Mouse (Mus musculus): ENCODE data around the gene Acot13. TPM values are rescaled to one million over a fixed set of nuclear protein-coding genes. Genes with fewer than 3 reads are reported as not detected.

Acot13 gene
- polyA plus RNA-seq, 1 experiment from 2014 or later = 195 TPM

- H3K36me3 ChIP-seq = peaks cover 13% of the 10 kb centered on the region
- WGBS = under 1% methylated on average over 26 of the region's 26 CpGs
- H3K4me1 ChIP-seq (replicated peaks) = peaks cover 16% of the 10 kb centered on the region
- peak overlapping the region; percentile 99 for H3K27ac ChIP-seq (ENCODE audit: poor library complexity, severe bottlenecking)
- ATAC-seq (ENCODE audit: insufficient number of reproducible peaks, low FRiP score) = no peak
- H3K27me3 ChIP-seq (replicated peaks) = no peaks in the 10 kb centered on the region
- peak overlapping the region; percentile 99 for H3K9ac ChIP-seq
- no peaks in the 10 kb centered on the region for H3K9me3 ChIP-seq (replicated peaks)
- peak overlapping the region; percentile 92 for H3K4me2 ChIP-seq
- H3K4me3 ChIP-seq = peak overlapping the region; percentile 100
These were observed 29.1 kb downstream of the Acot13 start for GRCm38 (mm10) chr13:24802131-24802691.

- WGBS = under 1% methylated on average over 49 of the region's 74 CpGs
- Histone ChIP-seq H3K36me3 (peaks cover 8% of the 10 kb centered on the region), H3K27ac (ENCODE audit: poor library complexity, severe bottlenecking) (peak within 1 kb of the TSS; percentile 99), H3K4me3 (peak within 1 kb of the TSS; percentile 100), H3K9me3 (replicated peaks) (no peaks in the 10 kb centered on the region), H3K27me3 (replicated peaks) (no peaks in the 10 kb centered on the region), H3K4me1 (replicated peaks) (peaks cover 16% of the 10 kb centered on the region), H3K9ac (peak within 1 kb of the TSS; percentile 99), H3K4me2 (peak within 1 kb of the TSS; percentile 92)
- ATAC-seq (ENCODE audit: insufficient number of reproducible peaks, low FRiP score) = peak; percentile 45
These were observed 29.9 kb downstream of the Acot13 start, which contains the start of gene BC005537 for GRCm38 (mm10) chr13:24801308-24801921. TSS of gene BC005537 (plus strand) at chr13:24801657.

- peak overlapping the region; percentile 100 for H3K4me3 ChIP-seq
- H3K36me3 ChIP-seq = peaks cover 4% of the 10 kb centered on the region
- no peaks in the 10 kb centered on the region for H3K27me3 ChIP-seq (replicated peaks)
- peak overlapping the region; percentile 92 for H3K4me2 ChIP-seq
- H3K4me1 ChIP-seq (replicated peaks) = peaks cover 13% of the 10 kb centered on the region
- no peaks in the 10 kb centered on the region for H3K9me3 ChIP-seq (replicated peaks)
- H3K27ac ChIP-seq (ENCODE audit: poor library complexity, severe bottlenecking) = peak overlapping the region; percentile 99
- peak overlapping the region; percentile 99 for H3K9ac ChIP-seq
- ATAC-seq (ENCODE audit: insufficient number of reproducible peaks, low FRiP score) = peak; percentile 98
- WGBS = under 1% methylated on average over 42 of the region's 42 CpGs
These were observed 30.5 kb downstream of the Acot13 start for GRCm38 (mm10) chr13:24800674-24801307.

- H3K27me3 ChIP-seq (replicated peaks) = no peaks in the 10 kb centered on the region
- peak overlapping the region; percentile 82 for H3K9ac ChIP-seq
- WGBS = under 1% methylated on average over 31 of the region's 31 CpGs
- H3K27ac ChIP-seq (ENCODE audit: poor library complexity, severe bottlenecking) = peak overlapping the region; percentile 88
- peak; percentile 2; the same call in 1 of the 2 replicates for ATAC-seq (ENCODE audit: insufficient number of reproducible peaks, low FRiP score)
- no peaks in the 10 kb centered on the region for H3K9me3 ChIP-seq (replicated peaks)
- peak overlapping the region; percentile 92 for H3K4me2 ChIP-seq
- H3K4me3 ChIP-seq = peak overlapping the region; percentile 100
- no peaks in the 10 kb centered on the region for H3K36me3 ChIP-seq
- peaks cover 13% of the 10 kb centered on the region for H3K4me1 ChIP-seq (replicated peaks)
These were observed 31.2 kb downstream of the Acot13 start for GRCm38 (mm10) chr13:24799925-24800673.

GRCm38 (mm10) chr13:24799378-24799777 is 32.0 kb downstream of the Acot13 start:
- Histone ChIP-seq H3K4me3 (peak overlapping the region; percentile 100), H3K4me2 (peak overlapping the region; percentile 92), H3K36me3 (no peaks in the 10 kb centered on the region), H3K4me1 (replicated peaks) (peaks cover 10% of the 10 kb centered on the region), H3K27ac (ENCODE audit: poor library complexity, severe bottlenecking) (no peak overlapping the region; the same call in 1 of the 2 replicates), H3K9ac (peak overlapping the region; percentile 82; the same call in 1 of the 2 replicates), H3K9me3 (replicated peaks) (no peaks in the 10 kb centered on the region), H3K27me3 (replicated peaks) (no peaks in the 10 kb centered on the region)
- 67% methylated on average over 5 of the region's 5 CpGs for WGBS
- no peak for ATAC-seq (ENCODE audit: insufficient number of reproducible peaks, low FRiP score)

- 96% methylated on average over 4 of the region's 4 CpGs for WGBS
- Histone ChIP-seq H3K27ac (ENCODE audit: poor library complexity, severe bottlenecking) (no peak overlapping the region), H3K27me3 (replicated peaks) (no peaks in the 10 kb centered on the region), H3K4me3 (no peak overlapping the region), H3K36me3 (no peaks in the 10 kb centered on the region), H3K9me3 (replicated peaks) (no peaks in the 10 kb centered on the region), H3K4me1 (replicated peaks) (peaks cover 10% of the 10 kb centered on the region), H3K4me2 (no peak overlapping the region), H3K9ac (no peak overlapping the region)
- ATAC-seq (ENCODE audit: insufficient number of reproducible peaks, low FRiP score) = no peak
These were observed 32.7 kb downstream of the Acot13 start for GRCm38 (mm10) chr13:24798686-24799085.

GRCm38 (mm10) chr13:24792411-24793045 is 38.8 kb downstream of the Acot13 start:
- Histone ChIP-seq H3K36me3 (no peaks in the 10 kb centered on the region), H3K4me3 (no peak overlapping the region), H3K9me3 (replicated peaks) (no peaks in the 10 kb centered on the region), H3K27me3 (replicated peaks) (no peaks in the 10 kb centered on the region), H3K27ac (ENCODE audit: poor library complexity, severe bottlenecking) (no peak overlapping the region), H3K9ac (no peak overlapping the region), H3K4me2 (no peak overlapping the region), H3K4me1 (replicated peaks) (no peaks in the 10 kb centered on the region)
- WGBS = 81% methylated on average over 9 of the region's 9 CpGs
- ATAC-seq (ENCODE audit: insufficient number of reproducible peaks, low FRiP score) = no peak

- no peaks in the 10 kb centered on the region for H3K9me3 ChIP-seq (replicated peaks)
- H3K36me3 ChIP-seq = no peaks in the 10 kb centered on the region
- WGBS = 62% methylated on average over 2 of the region's 2 CpGs
- no peak for ATAC-seq (ENCODE audit: insufficient number of reproducible peaks, low FRiP score)
- no peak overlapping the region for H3K4me2 ChIP-seq
- no peak overlapping the region for H3K27ac ChIP-seq (ENCODE audit: poor library complexity, severe bottlenecking)
- no peak overlapping the region for H3K9ac ChIP-seq
- no peak overlapping the region for H3K4me3 ChIP-seq
- H3K4me1 ChIP-seq (replicated peaks) = no peaks in the 10 kb centered on the region
- H3K27me3 ChIP-seq (replicated peaks) = no peaks in the 10 kb centered on the region
These were observed 40.0 kb downstream of the Acot13 start for GRCm38 (mm10) chr13:24791349-24791748.

- no peak for ATAC-seq (ENCODE audit: insufficient number of reproducible peaks, low FRiP score)
- H3K4me2 ChIP-seq = no peak overlapping the region
- no peaks in the 10 kb centered on the region for H3K36me3 ChIP-seq
- H3K4me1 ChIP-seq (replicated peaks) = peaks cover under 1% of the 10 kb centered on the region; the same call in 1 of the 2 replicates
- H3K4me3 ChIP-seq = no peak overlapping the region
- H3K27ac ChIP-seq (ENCODE audit: poor library complexity, severe bottlenecking) = no peak overlapping the region
- no peaks in the 10 kb centered on the region for H3K27me3 ChIP-seq (replicated peaks)
- no peaks in the 10 kb centered on the region for H3K9me3 ChIP-seq (replicated peaks)
- WGBS = 84% methylated on average over 5 of the region's 5 CpGs
- H3K9ac ChIP-seq = no peak overlapping the region
These were observed 43.9 kb downstream of the Acot13 start for GRCm38 (mm10) chr13:24787477-24787876.

- H3K4me2 ChIP-seq = no peak overlapping the region
- no peak overlapping the region for H3K27ac ChIP-seq (ENCODE audit: poor library complexity, severe bottlenecking)
- no peak overlapping the region for H3K9ac ChIP-seq
- H3K27me3 ChIP-seq (replicated peaks) = no peaks in the 10 kb centered on the region
- WGBS = 54% methylated on average over 11 of the region's 11 CpGs
- no peaks in the 10 kb centered on the region for H3K36me3 ChIP-seq
- H3K4me1 ChIP-seq (replicated peaks) = peaks cover 7% of the 10 kb centered on the region; the same call in 1 of the 2 replicates
- no peaks in the 10 kb centered on the region for H3K9me3 ChIP-seq (replicated peaks)
- no peak for ATAC-seq (ENCODE audit: insufficient number of reproducible peaks, low FRiP score)
- no peak overlapping the region for H3K4me3 ChIP-seq
These were observed 45.3 kb downstream of the Acot13 start for GRCm38 (mm10) chr13:24786014-24786490.

Measured in heart, embryonic 12.5 days (tissue).